Mouse (Mus musculus): ENCODE measurements around the gene Gna11. TPM values are rescaled to one million over a fixed set of nuclear protein-coding genes. Genes with fewer than 3 reads are reported as not detected.
A peak's percentile ranks its signal among the peaks of the same experiment; 100 is the strongest.

Gna11 gene
- polyA plus RNA-seq, 1 experiment from 2014 or later, result 76.3 TPM

GRCm38 (mm10) chr10:81496264-81496901, 48.6 kb downstream of the Gna11 start, which contains the start of gene Ncln:
Gene Ncln (minus strand): TSS chr10:81496392.
- H3K4me3 ChIP-seq, result peak within 1 kb of the TSS; percentile 82
- peaks cover 19% of the 10 kb centered on the region for H3K36me3 ChIP-seq
- no peaks in the 10 kb centered on the region for H3K9me3 ChIP-seq (replicated peaks)
- H3K4me1 ChIP-seq, result peaks cover 26% of the 10 kb centered on the region
- no peaks in the 10 kb centered on the region; the same call in 1 of the 2 replicates for H3K27me3 ChIP-seq
- H3K27ac ChIP-seq, result peak within 1 kb of the TSS; percentile 45
- WGBS, result under 1% methylated on average over 45 of the region's 45 CpGs
- peak within 1 kb of the TSS; percentile 82 for H3K9ac ChIP-seq
- peak within 1 kb of the TSS; percentile 96 for H3K4me2 ChIP-seq (replicated peaks)
- ATAC-seq (ENCODE audit: low FRiP score), result peak; percentile 97

GRCm38 (mm10) chr10:81495616-81496263, 49.2 kb downstream of the Gna11 start:
- peaks cover 26% of the 10 kb centered on the region for H3K36me3 ChIP-seq
- peak overlapping the region; percentile 96 for H3K4me2 ChIP-seq (replicated peaks)
- peaks cover 26% of the 10 kb centered on the region for H3K4me1 ChIP-seq
- peak overlapping the region; percentile 82 for H3K4me3 ChIP-seq
- H3K27me3 ChIP-seq, result no peaks in the 10 kb centered on the region; the same call in 1 of the 2 replicates
- peak; percentile 36 for ATAC-seq (ENCODE audit: low FRiP score)
- H3K9ac ChIP-seq, result peak overlapping the region; percentile 82
- H3K9me3 ChIP-seq (replicated peaks), result no peaks in the 10 kb centered on the region
- WGBS, result 2% methylated on average over 41 of the region's 41 CpGs
- H3K27ac ChIP-seq, result peak overlapping the region; percentile 45; the same call in 1 of the 2 replicates

GRCm38 (mm10) chr10:81495151-81495550, 49.8 kb downstream of the Gna11 start:
- Histone ChIP-seq H3K27ac (no peak overlapping the region), H3K36me3 (peaks cover 32% of the 10 kb centered on the region), H3K27me3 (no peaks in the 10 kb centered on the region), H3K4me2 (replicated peaks) (peak overlapping the region; percentile 96), H3K4me1 (peaks cover 26% of the 10 kb centered on the region), H3K9me3 (replicated peaks) (no peaks in the 10 kb centered on the region), H3K9ac (peak overlapping the region; percentile 82), H3K4me3 (peak overlapping the region; percentile 82)
- 77% methylated on average over 6 of the region's 6 CpGs for WGBS
- ATAC-seq (ENCODE audit: low FRiP score), result no peak

GRCm38 (mm10) chr10:81494260-81495041, 50.5 kb downstream of the Gna11 start:
- Histone ChIP-seq H3K27me3 (no peaks in the 10 kb centered on the region), H3K4me3 (peak overlapping the region; percentile 82; the same call in 1 of the 2 replicates), H3K9me3 (replicated peaks) (no peaks in the 10 kb centered on the region), H3K27ac (no peak overlapping the region), H3K9ac (peak overlapping the region; percentile 82; the same call in 1 of the 2 replicates), H3K4me2 (replicated peaks) (peak overlapping the region; percentile 96), H3K36me3 (peaks cover 39% of the 10 kb centered on the region), H3K4me1 (peaks cover 26% of the 10 kb centered on the region)
- ATAC-seq (ENCODE audit: low FRiP score), result no peak
- WGBS, result 90% methylated on average over 11 of the region's 11 CpGs

GRCm38 (mm10) chr10:81493601-81494220, 51.3 kb downstream of the Gna11 start:
- WGBS, result 86% methylated on average over 8 of the region's 8 CpGs
- H3K36me3 ChIP-seq, result peaks cover 46% of the 10 kb centered on the region
- H3K27me3 ChIP-seq, result no peaks in the 10 kb centered on the region
- H3K9me3 ChIP-seq (replicated peaks), result no peaks in the 10 kb centered on the region
- no peak overlapping the region for H3K27ac ChIP-seq
- no peak overlapping the region for H3K9ac ChIP-seq
- no peak overlapping the region for H3K4me3 ChIP-seq
- peaks cover 26% of the 10 kb centered on the region for H3K4me1 ChIP-seq
- no peak for ATAC-seq (ENCODE audit: low FRiP score)
- no peak overlapping the region for H3K4me2 ChIP-seq (replicated peaks)

- Histone ChIP-seq H3K9me3 (replicated peaks) (no peaks in the 10 kb centered on the region), H3K4me1 (peaks cover 26% of the 10 kb centered on the region), H3K4me2 (replicated peaks) (no peak overlapping the region), H3K27ac (no peak overlapping the region), H3K36me3 (peaks cover 56% of the 10 kb centered on the region), H3K4me3 (no peak overlapping the region), H3K9ac (no peak overlapping the region), H3K27me3 (no peaks in the 10 kb centered on the region)
- WGBS, result 87% methylated on average over 11 of the region's 11 CpGs
- ATAC-seq (ENCODE audit: low FRiP score), result no peak
These were observed 52.3 kb downstream of the Gna11 start for GRCm38 (mm10) chr10:81492606-81493240.

- H3K9me3 ChIP-seq (replicated peaks), result no peaks in the 10 kb centered on the region
- H3K27me3 ChIP-seq, result no peaks in the 10 kb centered on the region
- no peak overlapping the region for H3K27ac ChIP-seq
- no peak overlapping the region for H3K4me2 ChIP-seq (replicated peaks)
- H3K36me3 ChIP-seq, result peaks cover 73% of the 10 kb centered on the region
- WGBS, result 95% methylated on average over 9 of the region's 9 CpGs
- no peak overlapping the region for H3K9ac ChIP-seq
- no peak overlapping the region for H3K4me3 ChIP-seq
- peaks cover 20% of the 10 kb centered on the region for H3K4me1 ChIP-seq
- ATAC-seq (ENCODE audit: low FRiP score), result no peak
These were observed 54.0 kb downstream of the Gna11 start for GRCm38 (mm10) chr10:81491018-81491417.

GRCm38 (mm10) chr10:81489941-81490340, 55.0 kb downstream of the Gna11 start:
- H3K4me1 ChIP-seq, result peaks cover 15% of the 10 kb centered on the region
- no peak overlapping the region for H3K4me3 ChIP-seq
- no peaks in the 10 kb centered on the region for H3K9me3 ChIP-seq (replicated peaks)
- ATAC-seq (ENCODE audit: low FRiP score), result no peak
- no peak overlapping the region for H3K4me2 ChIP-seq (replicated peaks)
- no peak overlapping the region for H3K27ac ChIP-seq
- WGBS, result 83% methylated on average over 14 of the region's 14 CpGs
- H3K9ac ChIP-seq, result no peak overlapping the region
- peaks cover 75% of the 10 kb centered on the region for H3K36me3 ChIP-seq
- no peaks in the 10 kb centered on the region for H3K27me3 ChIP-seq

- no peak for ATAC-seq (ENCODE audit: low FRiP score)
- H3K4me2 ChIP-seq (replicated peaks), result no peak overlapping the region
- no peak overlapping the region for H3K27ac ChIP-seq
- no peak overlapping the region for H3K4me3 ChIP-seq
- peaks cover 73% of the 10 kb centered on the region for H3K36me3 ChIP-seq
- no peaks in the 10 kb centered on the region for H3K27me3 ChIP-seq
- 85% methylated on average over 11 of the region's 11 CpGs for WGBS
- peaks cover 13% of the 10 kb centered on the region for H3K4me1 ChIP-seq
- no peaks in the 10 kb centered on the region for H3K9me3 ChIP-seq (replicated peaks)
- H3K9ac ChIP-seq, result no peak overlapping the region
These were observed 56.9 kb downstream of the Gna11 start for GRCm38 (mm10) chr10:81488081-81488480.

GRCm38 (mm10) chr10:81486496-81486895, 58.5 kb downstream of the Gna11 start:
- no peak for ATAC-seq (ENCODE audit: low FRiP score)
- H3K27me3 ChIP-seq, result peaks cover 12% of the 10 kb centered on the region
- H3K36me3 ChIP-seq, result peaks cover 57% of the 10 kb centered on the region
- H3K4me1 ChIP-seq, result peaks cover 23% of the 10 kb centered on the region
- 82% methylated on average over 10 of the region's 10 CpGs for WGBS
- H3K9ac ChIP-seq, result no peak overlapping the region
- no peak overlapping the region for H3K4me3 ChIP-seq
- no peaks in the 10 kb centered on the region for H3K9me3 ChIP-seq (replicated peaks)
- no peak overlapping the region; the same call in 1 of the 2 replicates for H3K27ac ChIP-seq
- H3K4me2 ChIP-seq (replicated peaks), result no peak overlapping the region

- ATAC-seq (ENCODE audit: low FRiP score), result no peak
- H3K4me1 ChIP-seq, result peaks cover 31% of the 10 kb centered on the region
- 77% methylated on average over 7 of the region's 7 CpGs for WGBS
- H3K4me2 ChIP-seq (replicated peaks), result no peak overlapping the region
- H3K36me3 ChIP-seq, result peaks cover 48% of the 10 kb centered on the region
- H3K9ac ChIP-seq, result no peak overlapping the region
- no peaks in the 10 kb centered on the region for H3K9me3 ChIP-seq (replicated peaks)
- H3K27ac ChIP-seq, result no peak overlapping the region
- peaks cover 19% of the 10 kb centered on the region for H3K27me3 ChIP-seq
- no peak overlapping the region for H3K4me3 ChIP-seq
These were observed 59.4 kb downstream of the Gna11 start for GRCm38 (mm10) chr10:81485479-81486018.

Measured in hindbrain, embryonic 12.5 days (tissue).